Comparison of ENCODE assay signal across 8 mouse cellular contexts in genomic region chr16:11253065-11253831, GRCm38 (mm10). TPM values are rescaled to one million over a fixed set of nuclear protein-coding genes. Genes with fewer than 3 reads are reported as not detected.
DNase-seq lines count a peak whose midpoint lies in the region; ATAC-seq and TF ChIP-seq lines count a peak whose summit lies in the region.

No protein-coding gene starts in this region.

- H3K27me3 ChIP-seq in Patski: no peaks in the 10 kb centered on the region
- H3K27me3 ChIP-seq in hindbrain, embryonic 12.5 days: no peaks in the 10 kb centered on the region

- H3K36me3 ChIP-seq in hindbrain, embryonic 12.5 days: no peaks in the 10 kb centered on the region

- in situ Hi-C loops in Patski (cut with MboI; ENCODE audit: low pct_unique_long_range_greater_than_20kb): no loop called here

- WGBS in hindbrain, embryonic 12.5 days: under 1% methylated on average over 55 of the region's 58 CpGs

- H3K9me3 ChIP-seq in hindbrain, embryonic 12.5 days (replicated peaks): no peaks in the 10 kb centered on the region

- TF ChIP-seq CTCF in Patski (IDR thresholded peaks at IDR 0.05): no peak

- peak; percentile 15 for ATAC-seq in Patski
- ATAC-seq in hindbrain, embryonic 12.5 days (ENCODE audit: low FRiP score): peak; percentile 35

- peak overlapping the region; percentile 94 for H3K4me2 ChIP-seq in hindbrain, embryonic 12.5 days (replicated peaks)

- H3K27ac ChIP-seq in hindbrain, embryonic 12.5 days: peak overlapping the region; percentile 93

- H3K4me3 ChIP-seq in hindbrain, embryonic 12.5 days: peak overlapping the region; percentile 100

- CTCF ChIA-PET in Patski (lab: Charles Lee): interaction anchor here (1.2 kb wide), 1 partner anchor 28 kb away, joined by 3 read pairs; no protein-coding TSS in a partner anchor

- peaks cover 18% of the 10 kb centered on the region for H3K4me1 ChIP-seq in hindbrain, embryonic 12.5 days

- DNase-seq in Patski (ENCODE audit: low read depth, low spot score): no peak
- peak; percentile 66 for DNase-seq in cerebellum, adult 9-11 months
- peak; percentile 25 to 31 for DNase-seq in frontal cortex, postnatal 14 days (ENCODE audit: low spot score in 2 of 2)
- peak; percentile 24 to 25 for DNase-seq in layer of hippocampus, postnatal 36 days
- peak; percentile 65 to 71 for DNase-seq in lung, postnatal 4 days
- DNase-seq in right cerebral cortex, postnatal 10 days (ENCODE audit: low spot score in 2 of 2): peak; percentile 51 to 52
- DNase-seq in urinary bladder, postnatal 14 days (ENCODE audit: low spot score): peak; percentile 47

- H3K9ac ChIP-seq in hindbrain, embryonic 12.5 days: peak overlapping the region; percentile 93

- POLR2A ChIA-PET in Patski (lab: Charles Lee): interaction anchor here (1.0 kb wide), 1 partner anchor 70 kb away, joined by 3 read pairs; the partner anchor contains the start of gene Snx29

RNA-seq across cellular contexts. Expression of gene Gspt1, which starts 0.9 kb away (rescaled TPM):
- 117 TPM for polyA plus RNA-seq in Patski (2021)
- polyA plus RNA-seq in hindbrain, embryonic 12.5 days (2016; fragmentation: Nextera tagmentation; extraction: Ambion mirVana): 98.4 and 109 TPM in 2 replicates
- total RNA-seq in layer of hippocampus, postnatal 36 days (2021): 10 to 100 TPM; 89.2 to 91.2 TPM

RNA-seq across cellular contexts. Expression of gene Rsl1d1, which starts 50.1 kb away (rescaled TPM):
- polyA plus RNA-seq in Patski (2021): 111 TPM
- polyA plus RNA-seq in hindbrain, embryonic 12.5 days (2016; fragmentation: Nextera tagmentation; extraction: Ambion mirVana): 183 and 196 TPM in 2 replicates
- total RNA-seq in layer of hippocampus, postnatal 36 days (2021): 10 to 100 TPM; 51.9 to 57.7 TPM
